Mouse (Mus musculus): ENCODE results near the gene Tbck. TPM values are rescaled to one million over a fixed set of nuclear protein-coding genes. Genes with fewer than 3 reads are reported as not detected.

Tbck gene
- polyA plus RNA-seq, 1 experiment from 2014 or later: 21.6 TPM

Other genes with a start within 250 kb of the Tbck start
- 2.6 and 2.7 TPM in 2 replicates for gene Gimd1, start 54.3 kb upstream of the Tbck start, polyA plus RNA-seq (2014; fragmentation: Nextera tagmentation; extraction: Ambion mirVana)
- gene Aimp1, start 226 bp downstream of the Tbck start, polyA plus RNA-seq (2014; fragmentation: Nextera tagmentation; extraction: Ambion mirVana): 85.6 and 123 TPM in 2 replicates